In the genomic region with DNA sequence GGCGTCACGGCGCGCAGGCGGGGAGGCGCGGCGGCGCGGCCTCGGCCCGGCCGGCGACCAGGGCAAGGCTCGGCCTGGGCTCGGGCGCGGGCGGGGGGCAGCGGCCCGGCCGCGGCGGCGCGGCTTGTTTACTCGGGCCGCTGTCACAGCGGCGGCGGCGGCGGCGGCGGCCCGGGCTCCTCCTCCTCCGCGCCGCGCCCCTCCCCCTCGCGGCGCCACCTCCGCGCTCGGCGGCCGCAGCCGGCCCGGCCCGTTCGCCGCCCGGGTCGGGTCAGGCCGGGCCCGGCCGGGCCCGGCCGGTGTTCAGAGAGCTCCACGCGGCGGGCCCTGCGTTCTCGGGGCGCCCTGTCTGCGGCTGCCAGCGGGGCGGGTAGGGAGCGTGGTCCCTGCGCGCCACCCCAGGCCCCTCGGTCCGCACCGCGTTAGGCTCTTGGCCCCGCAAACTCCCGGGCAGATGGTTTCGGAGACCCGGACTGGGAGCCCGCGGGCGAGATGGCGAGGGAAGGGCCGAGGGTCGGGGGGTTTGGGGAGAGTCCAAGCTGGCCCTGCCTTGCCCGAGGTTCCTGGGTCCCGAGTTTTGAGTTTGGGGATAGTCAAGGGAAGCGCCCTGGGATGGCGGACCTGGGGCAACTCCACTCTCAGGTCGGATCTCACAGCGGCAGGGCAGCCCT, we compare ENCODE assay signal across 1 mouse cellular context.
A peak's percentile ranks its signal among the peaks of the same experiment; 100 is the strongest.
TF ChIP-seq lines count a peak whose summit lies in the region.

No protein-coding gene starts in this region.

TF ChIP-seq in MEL, 35 proteins besides CTCF, POLR2A, EP300 and RAD21:
- peak; percentile 42 for TF ChIP-seq NELFE (IDR thresholded peaks at IDR 0.05; ENCODE audit: low read depth, low read length)
- TF ChIP-seq MAX (IDR thresholded peaks at IDR 0.05; ENCODE audit: low read length): no peak
- TF ChIP-seq ZMIZ1 (IDR thresholded peaks at IDR 0.05; ENCODE audit: low read depth, low read length): peak; percentile 43; the same call in 1 of the 2 replicates
- TF ChIP-seq SMC3 (IDR thresholded peaks at IDR 0.05; ENCODE audit: low read depth, low read length): no peak
